Mouse (Mus musculus) naive thymus-derived CD4-positive, alpha-beta T cell, adult 2 months (primary cell): ENCODE measurements around the gene Khdc3.
"Not testable (repeated sequence)": the region's sequence is repeated elsewhere in the genome, so short reads cannot be mapped to it uniquely, and the experiment has no call there.

Experiments used
- DNase-seq: peaks from one replicate; pipeline ENCODE4 v3.0.0-alpha.2; 2011; ENCODE audit warnings: low read depth

Khdc3 gene

DNA sequence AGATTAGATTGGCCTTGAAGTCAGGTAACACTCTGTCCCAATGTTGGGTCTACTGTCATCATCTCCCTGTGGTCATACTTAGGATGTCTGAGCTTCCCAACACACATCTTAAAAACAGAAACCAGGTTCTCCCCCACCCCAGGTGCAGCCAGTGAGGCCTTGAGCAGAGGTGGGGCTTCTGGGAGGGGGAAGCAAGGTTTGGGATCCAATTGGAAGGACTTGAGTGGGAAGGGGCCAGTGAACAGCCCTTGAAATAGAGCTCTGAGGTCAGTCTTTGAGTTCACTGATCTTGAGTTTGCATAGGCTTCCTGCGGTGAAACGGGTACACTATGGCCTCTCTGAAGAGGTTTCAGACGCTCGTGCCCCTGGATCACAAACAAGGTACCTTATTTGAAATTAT, 545 bp downstream of the Khdc3 start, which contains the start of gene Gm20509:
Gm20509 (plus strand) TSS at position 290 of the 400 bp plus-strand sequence.
- no peak for DNase-seq

DNA sequence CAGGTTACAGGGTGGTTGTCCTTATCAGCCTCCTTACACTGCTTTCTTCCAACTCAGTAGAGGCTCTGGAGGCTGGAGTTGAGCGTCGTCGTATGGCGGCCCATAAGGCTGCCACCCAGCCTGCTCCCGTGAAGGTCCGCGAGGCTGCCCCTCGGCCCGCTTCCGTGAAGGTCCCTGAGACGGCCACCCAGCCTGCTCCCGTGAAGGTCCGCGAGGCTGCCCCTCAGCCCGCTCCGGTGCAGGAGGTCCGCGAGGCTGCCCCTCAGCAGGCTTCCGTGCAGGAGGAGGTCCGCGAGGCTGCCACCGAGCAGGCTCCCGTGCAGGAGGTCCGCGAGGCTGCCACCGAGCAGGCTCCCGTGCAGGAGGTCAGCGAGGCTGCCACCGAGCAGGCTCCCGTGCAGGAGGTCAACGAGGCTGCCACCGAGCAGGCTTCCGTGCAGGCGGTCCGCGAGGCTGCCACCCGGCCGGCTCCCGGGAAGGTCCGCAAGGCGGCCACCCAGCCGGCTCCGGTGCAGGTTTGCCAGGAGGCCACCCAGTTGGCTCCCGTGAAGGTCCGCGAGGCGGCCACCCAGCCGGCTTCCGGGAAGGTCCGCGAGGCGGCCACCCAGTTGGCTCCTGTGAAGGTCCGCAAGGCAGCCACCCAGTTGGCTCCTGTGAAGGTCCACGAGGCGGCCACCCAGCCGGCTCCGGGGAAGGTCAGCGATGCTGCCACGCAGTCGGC, 1.7 kb downstream of the Khdc3 start:
- DNase-seq: no peak

DNA sequence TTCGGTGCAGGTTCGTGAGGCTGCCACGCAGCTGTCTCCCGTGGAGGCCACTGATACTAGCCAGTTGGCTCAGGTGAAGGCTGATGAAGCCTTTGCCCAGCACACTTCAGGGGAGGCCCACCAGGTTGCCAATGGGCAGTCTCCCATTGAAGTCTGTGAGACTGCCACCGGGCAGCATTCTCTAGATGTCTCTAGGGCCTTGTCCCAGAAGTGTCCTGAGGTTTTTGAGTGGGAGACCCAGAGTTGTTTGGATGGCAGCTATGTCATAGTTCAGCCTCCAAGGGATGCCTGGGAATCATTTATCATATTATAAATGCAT, 2.2 kb downstream of the Khdc3 start:
- no peak for DNase-seq

DNA sequence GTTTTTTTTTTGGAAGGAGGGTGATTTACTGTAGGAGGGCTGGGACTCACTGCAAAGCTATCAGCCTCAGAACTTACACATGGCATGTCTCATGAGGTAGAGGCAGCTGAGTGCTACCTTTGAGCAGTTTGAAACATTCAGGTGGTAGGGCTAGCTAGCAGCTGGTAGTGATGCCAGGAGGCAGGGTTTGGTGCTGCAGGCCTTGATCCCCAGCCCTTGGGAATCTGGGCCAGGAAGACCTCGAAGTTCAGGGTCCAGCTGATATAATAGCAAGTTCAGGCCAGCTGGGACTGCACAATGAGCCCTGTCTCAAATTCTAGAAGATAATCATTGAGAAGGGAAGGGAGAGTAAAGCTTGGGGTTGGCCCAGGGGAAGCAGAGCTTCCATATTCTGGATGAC, 3.5 kb downstream of the Khdc3 start:
- DNase-seq: no peak

DNA sequence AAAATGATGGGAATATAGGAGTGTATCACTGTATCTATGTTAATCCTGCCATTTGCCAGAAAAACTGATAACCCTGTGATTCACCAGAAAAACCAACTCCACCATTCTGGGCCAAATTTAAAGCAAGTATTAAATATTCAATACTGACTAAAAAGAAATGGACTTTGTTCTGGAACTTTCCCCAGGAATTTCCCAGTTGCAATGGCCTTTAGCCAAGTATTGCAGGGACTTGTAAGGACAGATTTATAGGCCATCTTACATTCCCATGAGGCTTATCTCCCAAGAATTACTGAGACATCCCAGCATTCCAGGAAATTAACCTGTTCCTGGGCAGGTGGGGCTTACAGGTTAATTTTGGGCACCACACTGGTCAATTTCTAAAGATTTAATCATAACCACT, 4.1 kb downstream of the Khdc3 start:
- DNase-seq: no peak

DNA sequence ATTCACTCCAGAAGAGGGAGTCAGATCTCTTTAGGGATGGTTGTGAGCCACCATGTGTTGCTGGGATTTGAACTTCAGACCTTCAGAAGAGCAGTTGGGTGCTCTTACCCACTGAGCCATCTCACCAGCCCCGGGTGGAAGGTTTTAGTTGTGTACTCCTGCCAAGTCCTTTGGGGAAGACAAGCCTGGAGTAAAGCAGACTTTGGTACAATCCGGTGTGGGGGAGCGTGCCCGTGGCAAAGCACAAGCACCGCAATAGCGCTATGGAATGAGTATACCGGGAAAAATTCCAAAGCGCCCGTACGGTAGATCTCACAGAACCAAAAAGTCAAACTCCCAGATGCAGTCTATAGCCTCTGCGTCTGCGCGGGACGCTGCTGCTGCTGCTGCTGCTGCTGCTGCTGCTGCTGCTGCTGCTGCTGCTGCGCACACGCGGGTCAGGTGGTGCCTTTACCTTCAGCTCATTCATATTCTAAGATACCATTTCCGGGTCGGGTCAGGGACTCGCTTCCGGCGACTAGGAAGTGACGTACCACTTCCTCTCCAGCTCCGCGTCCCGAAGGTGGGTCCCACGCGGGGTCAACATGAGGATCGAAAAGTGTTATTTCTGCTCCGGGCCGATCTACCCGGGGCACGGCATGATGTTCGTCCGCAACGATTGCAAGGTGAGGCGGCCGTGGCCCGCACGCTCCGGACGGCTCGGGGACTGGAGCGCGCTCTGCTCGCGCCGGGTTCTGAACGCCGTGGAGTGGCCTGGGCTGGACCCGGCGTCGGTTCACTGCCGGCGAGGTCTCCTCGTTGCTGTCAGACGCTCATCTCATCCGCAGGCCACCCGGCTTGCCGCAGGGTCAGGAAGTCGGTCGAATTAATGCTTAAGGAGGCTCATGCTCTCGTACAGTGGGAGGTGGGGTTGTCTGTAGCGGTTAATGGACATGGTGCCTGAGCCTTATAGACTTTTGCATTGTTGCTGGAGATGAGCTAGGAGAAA, 11.6 kb downstream of the Khdc3 start, which contains the start of gene Rsl24d1:
Rsl24d1 (plus strand) TSS at position 508 of the 988 bp plus-strand sequence.
- peak; percentile 91 for DNase-seq

DNA sequence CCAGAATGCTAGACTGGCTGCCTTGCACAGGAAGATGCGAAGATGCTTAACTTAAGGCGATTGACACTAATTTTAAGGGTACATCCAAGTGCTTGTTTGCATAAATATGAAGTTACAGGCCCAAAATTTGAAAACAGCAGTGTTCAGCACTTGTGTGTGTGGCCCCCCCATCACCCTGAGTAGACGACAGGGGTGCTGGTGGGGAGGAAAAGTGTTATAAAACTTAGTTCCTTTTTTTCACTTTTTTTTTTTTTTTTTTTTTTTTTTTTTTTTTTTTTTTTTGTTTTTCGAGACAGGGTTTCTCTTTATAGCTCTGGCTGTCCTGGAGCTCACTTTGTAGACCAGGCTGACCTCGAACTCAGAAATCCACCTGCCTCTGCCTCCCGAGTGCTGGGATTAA, 15.1 kb downstream of the Khdc3 start:
- DNase-seq: not testable (repeated sequence)

DNA sequence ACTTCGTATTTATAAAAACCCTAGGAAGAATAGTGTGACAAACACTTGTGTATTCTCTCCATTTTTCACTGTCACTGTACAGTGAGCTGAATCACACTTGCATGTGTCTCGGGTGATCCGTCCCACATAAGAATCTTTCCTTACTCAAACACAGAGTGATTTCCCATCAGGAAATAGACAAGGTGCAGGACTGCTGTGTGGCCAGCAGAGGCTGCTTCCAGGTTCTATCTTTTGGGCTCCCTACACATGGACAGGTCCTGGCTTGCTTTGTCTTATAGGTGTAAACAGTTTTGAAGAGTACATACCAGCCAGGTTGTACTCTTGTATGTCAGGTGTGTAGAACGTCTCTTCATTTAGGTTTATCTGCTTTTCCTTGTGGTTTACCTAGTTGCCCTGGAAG, 16.4 kb downstream of the Khdc3 start:
- no peak for DNase-seq

DNA sequence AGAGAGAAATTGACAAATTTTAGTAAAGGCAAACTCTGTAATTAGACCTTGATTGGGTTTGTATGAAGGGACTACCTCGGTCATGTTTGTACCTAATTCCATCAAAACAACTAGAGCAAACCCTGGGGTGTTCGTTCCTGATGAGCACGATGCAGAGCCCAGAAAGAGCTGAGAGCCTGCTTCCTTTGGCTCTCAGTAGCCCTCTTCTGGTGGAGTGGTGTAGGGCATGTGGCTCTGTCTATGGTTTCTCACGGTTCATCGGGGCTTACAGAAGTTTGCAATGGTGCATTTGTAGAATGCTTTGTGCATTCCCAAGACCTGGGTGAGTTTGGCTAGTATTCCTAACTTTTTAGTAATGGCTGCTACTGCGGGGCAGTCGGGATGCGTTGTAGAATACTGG, 20.1 kb downstream of the Khdc3 start:
- DNase-seq: peak; percentile 47

DNA sequence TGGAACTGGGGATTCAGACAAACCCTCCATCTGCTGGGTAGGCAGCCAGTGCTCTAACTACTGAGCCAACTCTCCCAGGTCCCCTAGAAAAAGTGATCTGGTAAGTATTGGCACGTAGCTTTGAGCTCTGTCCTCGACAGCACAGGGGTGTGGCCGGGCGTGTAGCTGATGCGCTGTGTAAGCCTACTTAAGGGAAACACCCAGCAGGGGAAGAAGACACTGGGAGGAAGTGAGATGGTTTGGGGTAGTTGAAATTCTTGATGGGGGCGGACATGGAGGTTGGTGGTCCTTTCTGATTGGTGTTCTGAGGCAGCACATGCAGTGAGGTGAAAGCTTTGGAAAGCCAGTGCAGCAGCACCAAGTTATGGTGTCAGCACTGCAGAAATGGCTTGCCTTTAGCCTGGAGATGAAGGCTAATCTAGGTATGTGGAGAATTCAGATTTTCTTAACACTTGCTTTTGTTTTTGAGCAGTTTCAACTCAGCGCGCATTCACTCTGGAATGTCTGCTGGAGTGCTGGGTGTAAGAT, 23.5 kb downstream of the Khdc3 start:
- DNase-seq: no peak

DNA sequence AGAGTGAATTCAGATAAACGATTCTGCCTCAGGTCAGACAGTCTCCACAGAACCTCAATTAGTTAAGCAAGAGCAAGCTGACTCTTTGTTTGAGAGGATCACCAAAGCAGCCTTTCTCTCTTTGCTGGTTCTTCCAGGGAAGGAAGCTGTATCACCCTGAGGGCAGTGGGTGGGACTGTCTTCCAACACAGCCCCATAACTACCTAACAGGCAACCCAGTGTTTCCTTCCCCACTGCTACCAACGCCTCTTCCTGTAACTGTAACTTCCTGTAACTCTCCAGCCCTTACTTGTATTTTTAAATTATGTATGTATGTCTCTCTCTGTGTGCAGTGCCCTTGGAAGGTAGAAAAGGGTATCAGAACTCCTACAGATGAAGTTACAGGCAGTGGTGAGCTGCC, 25.8 kb downstream of the Khdc3 start:
- DNase-seq: no peak

DNA sequence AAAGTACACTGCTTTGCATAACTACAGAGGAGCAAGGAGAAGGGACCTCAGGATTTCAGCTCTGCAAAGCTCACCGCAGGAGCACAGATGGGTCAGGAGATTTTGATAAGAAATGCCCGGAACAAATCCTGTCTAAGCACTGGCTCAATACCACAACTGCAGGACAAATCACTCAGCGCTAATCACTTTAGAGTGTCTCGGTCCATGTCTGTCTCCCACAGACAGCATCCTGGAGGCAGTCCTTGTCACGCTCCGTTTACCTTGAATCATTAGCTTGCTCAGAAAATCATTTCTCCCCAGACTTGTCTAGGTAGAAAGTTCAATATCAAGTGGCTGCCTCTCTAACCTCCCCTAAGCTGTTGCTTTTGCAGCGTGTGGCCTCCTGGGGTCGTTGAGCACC, 28.2 kb downstream of the Khdc3 start:
- DNase-seq: no peak

DNA sequence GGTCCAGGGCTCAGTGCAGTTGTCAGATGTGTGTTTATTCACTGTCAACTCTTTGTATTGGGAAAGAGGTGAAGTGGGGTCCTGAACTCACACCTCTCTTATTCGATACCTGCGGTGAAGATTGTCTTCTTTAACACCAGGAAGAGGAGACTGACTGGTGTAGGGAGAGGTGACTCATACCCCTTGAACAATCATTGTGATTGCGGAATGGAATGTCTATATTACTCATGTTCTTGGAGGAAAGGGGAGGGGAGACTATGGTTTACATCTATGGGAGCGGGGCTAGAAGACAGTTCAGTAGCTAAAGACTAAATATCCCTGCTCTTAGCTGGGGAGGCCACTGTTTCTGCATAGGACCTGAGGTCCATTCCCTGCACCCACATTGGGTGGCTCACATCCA, 28.9 kb downstream of the Khdc3 start:
- no peak for DNase-seq

DNA sequence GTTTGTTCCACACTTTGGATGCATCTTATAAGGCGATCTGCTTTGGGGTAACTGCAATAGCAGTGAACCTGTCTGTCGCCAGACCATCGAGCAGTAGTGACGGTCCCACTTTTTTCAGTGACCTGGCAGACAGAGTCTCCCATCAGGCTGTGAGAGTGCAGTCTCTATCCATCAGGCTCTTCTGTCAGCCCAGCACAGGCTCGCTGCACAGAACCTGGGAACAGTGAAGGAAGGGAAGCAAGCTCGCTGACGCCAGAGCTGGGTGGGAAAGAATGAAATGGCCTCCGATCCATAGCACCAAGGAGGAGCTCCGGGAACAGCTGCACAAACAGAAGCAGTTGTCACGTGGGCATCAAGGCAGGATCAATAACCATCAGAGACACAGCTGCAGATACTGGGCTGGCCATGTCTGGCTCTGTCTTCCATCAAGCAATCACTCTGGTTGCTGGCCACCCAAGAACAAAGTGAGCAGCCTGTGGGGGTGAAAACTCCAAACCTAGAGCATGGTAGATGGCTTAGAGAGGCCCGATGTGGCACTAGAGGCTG, 35.8 kb downstream of the Khdc3 start:
- no peak for DNase-seq
